Mouse (Mus musculus): ENCODE data around the gene Eid3. TPM values are rescaled to one million over a fixed set of nuclear protein-coding genes. Genes with fewer than 3 reads are reported as not detected.

Gene Eid3
- 0.20 and 0.23 TPM in 2 replicates for polyA plus RNA-seq (2015; fragmentation: Nextera tagmentation; extraction: Ambion mirVana)

GRCm38 (mm10) chr10:82866356-82866755 is at the start of gene Eid3:
Eid3 (plus strand) TSS chr10:82866626.
- H3K27ac ChIP-seq (ENCODE audit: low read length) = no peak within 1 kb of the TSS
- no peak within 1 kb of the TSS for H3K9ac ChIP-seq (ENCODE audit: low read depth, low read length)
- ATAC-seq = no peak
- no peak within 1 kb of the TSS for H3K4me3 ChIP-seq (ENCODE audit: low read length)
- H3K27me3 ChIP-seq (replicated peaks; ENCODE audit: control insufficient read depth, insufficient read depth, low read length) = no peaks in the 10 kb centered on the region
- peaks cover 18% of the 10 kb centered on the region for H3K4me1 ChIP-seq (ENCODE audit: control insufficient read depth, insufficient read depth, low read length)
- H3K4me2 ChIP-seq (ENCODE audit: low read depth, low read length) = no peak within 1 kb of the TSS
- H3K36me3 ChIP-seq (ENCODE audit: control insufficient read depth, insufficient read depth, low read length) = peaks cover 7% of the 10 kb centered on the region; the same call in 1 of the 2 replicates
- no peaks in the 10 kb centered on the region for H3K9me3 ChIP-seq (ENCODE audit: control insufficient read depth, low read length)
- 70% methylated on average over 9 of the region's 9 CpGs for WGBS

GRCm38 (mm10) chr10:82817514-82817913 is 48.9 kb upstream of the Eid3 start:
- Histone ChIP-seq H3K4me1 (ENCODE audit: control insufficient read depth, insufficient read depth, low read length) (no peaks in the 10 kb centered on the region), H3K4me3 (ENCODE audit: low read length) (no peak overlapping the region), H3K27me3 (replicated peaks; ENCODE audit: control insufficient read depth, insufficient read depth, low read length) (no peaks in the 10 kb centered on the region), H3K36me3 (ENCODE audit: control insufficient read depth, insufficient read depth, low read length) (no peaks in the 10 kb centered on the region), H3K9me3 (ENCODE audit: control insufficient read depth, low read length) (no peaks in the 10 kb centered on the region), H3K27ac (ENCODE audit: low read length) (no peak overlapping the region), H3K9ac (ENCODE audit: low read depth, low read length) (no peak overlapping the region), H3K4me2 (ENCODE audit: low read depth, low read length) (no peak overlapping the region)
- no peak for ATAC-seq
- WGBS = 92% methylated on average over 3 of the region's 3 CpGs

- Histone ChIP-seq H3K27ac (ENCODE audit: low read length) (no peak overlapping the region), H3K4me2 (ENCODE audit: low read depth, low read length) (no peak overlapping the region), H3K36me3 (ENCODE audit: control insufficient read depth, insufficient read depth, low read length) (no peaks in the 10 kb centered on the region), H3K4me1 (ENCODE audit: control insufficient read depth, insufficient read depth, low read length) (no peaks in the 10 kb centered on the region), H3K4me3 (ENCODE audit: low read length) (no peak overlapping the region), H3K27me3 (replicated peaks; ENCODE audit: control insufficient read depth, insufficient read depth, low read length) (no peaks in the 10 kb centered on the region), H3K9me3 (ENCODE audit: control insufficient read depth, low read length) (no peaks in the 10 kb centered on the region), H3K9ac (ENCODE audit: low read depth, low read length) (no peak overlapping the region)
- ATAC-seq = no peak
- WGBS = 63% methylated on average over 9 of the region's 9 CpGs
These were observed 48.5 kb upstream of the Eid3 start for GRCm38 (mm10) chr10:82817936-82818335.

- ATAC-seq = no peak
- H3K4me1 ChIP-seq (ENCODE audit: control insufficient read depth, insufficient read depth, low read length) = no peaks in the 10 kb centered on the region
- H3K36me3 ChIP-seq (ENCODE audit: control insufficient read depth, insufficient read depth, low read length) = no peaks in the 10 kb centered on the region
- no peak overlapping the region for H3K27ac ChIP-seq (ENCODE audit: low read length)
- WGBS = 78% methylated on average over 6 of the region's 6 CpGs
- H3K4me2 ChIP-seq (ENCODE audit: low read depth, low read length) = no peak overlapping the region
- H3K27me3 ChIP-seq (replicated peaks; ENCODE audit: control insufficient read depth, insufficient read depth, low read length) = no peaks in the 10 kb centered on the region
- no peaks in the 10 kb centered on the region for H3K9me3 ChIP-seq (ENCODE audit: control insufficient read depth, low read length)
- no peak overlapping the region for H3K9ac ChIP-seq (ENCODE audit: low read depth, low read length)
- no peak overlapping the region for H3K4me3 ChIP-seq (ENCODE audit: low read length)
These were observed 47.8 kb upstream of the Eid3 start for GRCm38 (mm10) chr10:82818661-82819060.

- ATAC-seq = no peak
- Histone ChIP-seq H3K9ac (ENCODE audit: low read depth, low read length) (no peak overlapping the region), H3K4me2 (ENCODE audit: low read depth, low read length) (no peak overlapping the region), H3K27me3 (replicated peaks; ENCODE audit: control insufficient read depth, insufficient read depth, low read length) (no peaks in the 10 kb centered on the region), H3K9me3 (ENCODE audit: control insufficient read depth, low read length) (no peaks in the 10 kb centered on the region), H3K4me1 (ENCODE audit: control insufficient read depth, insufficient read depth, low read length) (no peaks in the 10 kb centered on the region), H3K36me3 (ENCODE audit: control insufficient read depth, insufficient read depth, low read length) (no peaks in the 10 kb centered on the region), H3K4me3 (ENCODE audit: low read length) (no peak overlapping the region), H3K27ac (ENCODE audit: low read length) (no peak overlapping the region)
- 78% methylated on average over 14 of the region's 14 CpGs for WGBS
These were observed 43.2 kb upstream of the Eid3 start for GRCm38 (mm10) chr10:82823108-82823778.

- Histone ChIP-seq H3K9me3 (ENCODE audit: control insufficient read depth, low read length) (no peaks in the 10 kb centered on the region), H3K9ac (ENCODE audit: low read depth, low read length) (no peak overlapping the region), H3K27me3 (replicated peaks; ENCODE audit: control insufficient read depth, insufficient read depth, low read length) (no peaks in the 10 kb centered on the region), H3K27ac (ENCODE audit: low read length) (no peak overlapping the region), H3K36me3 (ENCODE audit: control insufficient read depth, insufficient read depth, low read length) (no peaks in the 10 kb centered on the region), H3K4me1 (ENCODE audit: control insufficient read depth, insufficient read depth, low read length) (no peaks in the 10 kb centered on the region), H3K4me3 (ENCODE audit: low read length) (no peak overlapping the region), H3K4me2 (ENCODE audit: low read depth, low read length) (no peak overlapping the region)
- ATAC-seq = no peak
- WGBS = 78% methylated on average over 5 of the region's 5 CpGs
These were observed 42.6 kb upstream of the Eid3 start for GRCm38 (mm10) chr10:82823779-82824177.

- H3K27me3 ChIP-seq (replicated peaks; ENCODE audit: control insufficient read depth, insufficient read depth, low read length) = no peaks in the 10 kb centered on the region
- H3K4me2 ChIP-seq (ENCODE audit: low read depth, low read length) = no peak overlapping the region
- no peak for ATAC-seq
- WGBS = 60% methylated on average over 10 of the region's 10 CpGs
- no peak overlapping the region for H3K4me3 ChIP-seq (ENCODE audit: low read length)
- H3K4me1 ChIP-seq (ENCODE audit: control insufficient read depth, insufficient read depth, low read length) = no peaks in the 10 kb centered on the region
- H3K9ac ChIP-seq (ENCODE audit: low read depth, low read length) = no peak overlapping the region
- H3K27ac ChIP-seq (ENCODE audit: low read length) = no peak overlapping the region
- H3K36me3 ChIP-seq (ENCODE audit: control insufficient read depth, insufficient read depth, low read length) = no peaks in the 10 kb centered on the region
- H3K9me3 ChIP-seq (ENCODE audit: control insufficient read depth, low read length) = no peaks in the 10 kb centered on the region
These were observed 41.9 kb upstream of the Eid3 start for GRCm38 (mm10) chr10:82824541-82824940.

GRCm38 (mm10) chr10:82826516-82826915 is 39.9 kb upstream of the Eid3 start:
- ATAC-seq = peak; percentile 50; the same call in 1 of the 2 replicates
- Histone ChIP-seq H3K4me3 (ENCODE audit: low read length) (no peak overlapping the region), H3K36me3 (ENCODE audit: control insufficient read depth, insufficient read depth, low read length) (no peaks in the 10 kb centered on the region), H3K4me2 (ENCODE audit: low read depth, low read length) (no peak overlapping the region), H3K9me3 (ENCODE audit: control insufficient read depth, low read length) (no peaks in the 10 kb centered on the region), H3K4me1 (ENCODE audit: control insufficient read depth, insufficient read depth, low read length) (no peaks in the 10 kb centered on the region), H3K9ac (ENCODE audit: low read depth, low read length) (no peak overlapping the region), H3K27ac (ENCODE audit: low read length) (no peak overlapping the region), H3K27me3 (replicated peaks; ENCODE audit: control insufficient read depth, insufficient read depth, low read length) (no peaks in the 10 kb centered on the region)
- WGBS = 31% methylated on average over 6 of the region's 6 CpGs

- H3K9ac ChIP-seq (ENCODE audit: low read depth, low read length) = no peak within 1 kb of the TSS
- H3K4me3 ChIP-seq (ENCODE audit: low read length) = no peak within 1 kb of the TSS
- H3K4me1 ChIP-seq (ENCODE audit: control insufficient read depth, insufficient read depth, low read length) = 0 out of 2 replicates have a peak, but pooled peaks cover 6% of the 10 kb centered on the region
- H3K27ac ChIP-seq (ENCODE audit: low read length) = no peak within 1 kb of the TSS
- H3K36me3 ChIP-seq (ENCODE audit: control insufficient read depth, insufficient read depth, low read length) = no peaks in the 10 kb centered on the region
- 43% methylated on average over 9 of the region's 9 CpGs for WGBS
- no peaks in the 10 kb centered on the region for H3K9me3 ChIP-seq (ENCODE audit: control insufficient read depth, low read length)
- no peaks in the 10 kb centered on the region for H3K27me3 ChIP-seq (replicated peaks; ENCODE audit: control insufficient read depth, insufficient read depth, low read length)
- H3K4me2 ChIP-seq (ENCODE audit: low read depth, low read length) = no peak within 1 kb of the TSS
- ATAC-seq = no peak
These were observed 32.5 kb upstream of the Eid3 start, which contains the start of gene Txnrd1 for GRCm38 (mm10) chr10:82833926-82834325. Txnrd1 (plus strand) TSS chr10:82833951.

GRCm38 (mm10) chr10:82835898-82836297 is 30.5 kb upstream of the Eid3 start:
- WGBS = 81% methylated on average over 3 of the region's 3 CpGs
- ATAC-seq = no peak

More at GRCm38 (mm10) chr10:82835898-82836297, 30.5 kb upstream of the Eid3 start:
- H3K9me3 ChIP-seq (ENCODE audit: control insufficient read depth, low read length) = no peaks in the 10 kb centered on the region
- 0 out of 2 replicates have a peak, but pooled peaks cover 6% of the 10 kb centered on the region for H3K4me1 ChIP-seq (ENCODE audit: control insufficient read depth, insufficient read depth, low read length)
- H3K36me3 ChIP-seq (ENCODE audit: control insufficient read depth, insufficient read depth, low read length) = no peaks in the 10 kb centered on the region
- no peak overlapping the region for H3K27ac ChIP-seq (ENCODE audit: low read length)
- no peaks in the 10 kb centered on the region for H3K27me3 ChIP-seq (replicated peaks; ENCODE audit: control insufficient read depth, insufficient read depth, low read length)
- H3K9ac ChIP-seq (ENCODE audit: low read depth, low read length) = no peak overlapping the region
- H3K4me2 ChIP-seq (ENCODE audit: low read depth, low read length) = no peak overlapping the region
- no peak overlapping the region for H3K4me3 ChIP-seq (ENCODE audit: low read length)
